Mouse (Mus musculus): ENCODE measurements around the gene Pmepa1. TPM values are rescaled to one million over a fixed set of nuclear protein-coding genes. Genes with fewer than 3 reads are reported as not detected.

Gene Pmepa1
- total RNA-seq, 2 experiments from 2014 or later: 22.6 to 23.8 TPM

DNA sequence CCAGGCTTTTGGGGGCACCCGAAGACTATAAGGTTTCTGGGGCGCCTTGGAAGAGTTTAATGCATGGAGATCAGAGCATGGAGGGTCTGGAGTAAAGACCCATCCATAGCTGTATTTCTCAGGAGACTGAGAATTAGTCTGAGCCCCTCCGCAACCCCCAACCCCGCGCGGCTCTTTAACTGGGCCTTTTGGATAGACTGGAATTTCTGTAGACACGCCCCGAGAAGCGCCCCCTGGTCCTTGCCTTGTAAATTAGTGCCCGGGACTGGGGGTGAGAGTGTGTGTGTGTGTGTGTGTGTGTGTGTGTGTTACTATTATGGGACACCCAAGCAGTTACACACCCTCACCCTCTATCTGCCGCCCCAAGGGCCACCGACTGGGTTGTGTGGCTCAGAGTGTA is 526 bp upstream of the Pmepa1 start:
- DNase-seq (ENCODE audit: low spot score in 2 of 2): no peak

GRCm38 (mm10) chr2:173275343-173276201 is 761 bp downstream of the Pmepa1 start:
- DNase-seq (ENCODE audit: low spot score in 2 of 2): peak in 1 of 2 experiments; percentile 30

GRCm38 (mm10) chr2:173274428-173275342 is 1.6 kb downstream of the Pmepa1 start:
- DNase-seq (ENCODE audit: low spot score in 2 of 2): no peak

DNA sequence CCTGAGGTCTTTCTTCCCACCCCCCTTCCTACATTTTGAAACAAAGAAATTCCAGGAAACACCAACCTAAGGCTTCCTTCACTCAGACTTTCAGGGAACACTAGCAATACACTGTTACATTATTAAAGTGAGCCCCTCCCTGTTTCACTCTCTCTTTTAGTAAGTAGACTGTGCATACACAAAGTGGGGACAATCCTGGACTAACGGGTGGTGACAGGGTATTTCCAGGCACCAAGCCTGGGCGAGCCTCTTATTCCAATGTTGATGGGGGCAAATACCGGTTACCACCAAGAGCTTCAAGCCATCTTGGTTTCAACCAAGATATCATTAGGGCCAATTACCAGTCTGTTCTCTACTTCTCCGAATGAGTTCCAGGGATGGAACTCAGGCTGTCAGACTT is 2.4 kb downstream of the Pmepa1 start:
- DNase-seq (ENCODE audit: low spot score in 2 of 2): no peak

- DNase-seq (ENCODE audit: low spot score in 2 of 2): no peak
Measured at GRCm38 (mm10) chr2:173272354-173272900, 3.9 kb downstream of the Pmepa1 start.

GRCm38 (mm10) chr2:173271541-173271940 is 4.8 kb downstream of the Pmepa1 start:
- no peak for DNase-seq (ENCODE audit: low spot score in 2 of 2)

GRCm38 (mm10) chr2:173270601-173271248 is 5.6 kb downstream of the Pmepa1 start:
- DNase-seq (ENCODE audit: low spot score in 2 of 2): no peak

DNA sequence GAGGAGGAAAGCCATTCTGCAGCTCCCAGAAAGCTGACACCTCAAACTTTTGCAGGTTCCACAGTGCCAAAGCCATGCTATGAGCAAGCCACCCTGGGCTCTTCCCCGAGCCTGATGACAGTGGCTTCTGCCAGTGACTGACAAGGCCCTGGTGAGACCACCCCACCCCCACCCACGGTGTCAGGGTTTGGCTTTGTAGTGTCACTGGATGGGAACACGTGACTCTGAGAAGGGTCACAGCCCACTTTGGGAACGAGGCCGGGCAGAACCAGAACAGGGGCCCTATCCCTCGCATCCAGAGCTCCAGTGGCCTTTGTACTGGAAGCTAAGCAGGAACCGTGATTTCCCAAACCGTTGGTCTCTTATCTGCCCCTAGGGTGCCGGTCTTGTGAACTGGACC is 6.1 kb downstream of the Pmepa1 start:
- no peak for DNase-seq (ENCODE audit: low spot score in 2 of 2)

- DNase-seq (ENCODE audit: low spot score in 2 of 2): no peak
Measured at GRCm38 (mm10) chr2:173267562-173267961, 8.8 kb downstream of the Pmepa1 start.

DNA sequence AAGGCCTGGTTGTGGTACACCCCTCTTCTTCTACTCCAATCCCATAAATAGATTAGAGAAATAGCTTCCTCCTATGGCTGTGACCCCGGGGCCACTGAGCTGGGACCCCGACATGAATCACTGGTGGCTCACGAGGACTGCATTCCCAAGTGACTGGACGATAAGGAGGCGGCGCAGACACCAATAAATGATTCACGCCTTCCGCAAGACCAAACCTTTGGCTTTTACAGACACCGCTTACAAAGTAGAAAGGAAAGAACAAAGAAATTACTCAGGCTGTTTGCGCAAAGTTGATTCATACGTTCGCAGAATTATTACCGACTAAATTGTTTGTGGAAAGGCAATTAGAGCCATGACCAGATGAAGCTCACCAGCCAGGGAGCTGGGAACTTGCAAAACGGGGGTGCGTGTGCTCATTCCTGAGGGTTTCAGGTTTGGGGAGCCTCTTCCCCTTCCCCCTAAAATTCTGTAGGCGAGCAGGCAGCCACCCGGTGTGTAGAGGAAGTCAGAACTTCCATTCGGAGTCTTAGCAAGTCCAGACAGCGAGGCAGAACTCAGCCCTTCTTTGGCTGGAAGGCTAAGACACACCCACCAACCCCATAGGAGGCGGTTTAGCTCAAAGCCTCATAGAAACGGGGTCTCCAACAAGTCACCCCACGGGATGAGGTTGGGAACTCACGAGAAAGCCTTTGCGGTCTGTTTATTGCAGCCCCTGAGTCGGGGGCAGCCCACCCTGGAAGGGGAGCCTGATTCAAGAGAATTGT is 9.8 kb downstream of the Pmepa1 start:
- DNase-seq (ENCODE audit: low spot score in 2 of 2): no peak

GRCm38 (mm10) chr2:173265468-173266265 is 10.7 kb downstream of the Pmepa1 start:
- no peak for DNase-seq (ENCODE audit: low spot score in 2 of 2)

GRCm38 (mm10) chr2:173264467-173265128 is 11.7 kb downstream of the Pmepa1 start:
- peak in 1 of 2 experiments; percentile 37 for DNase-seq (ENCODE audit: low spot score in 2 of 2)

GRCm38 (mm10) chr2:173263636-173264330 is 12.6 kb downstream of the Pmepa1 start:
- DNase-seq (ENCODE audit: low spot score in 2 of 2): no peak

GRCm38 (mm10) chr2:173261497-173261896 is 14.8 kb downstream of the Pmepa1 start:
- DNase-seq (ENCODE audit: low spot score in 2 of 2): no peak

- no peak for DNase-seq (ENCODE audit: low spot score in 2 of 2)
Measured at GRCm38 (mm10) chr2:173258459-173259091, 17.8 kb downstream of the Pmepa1 start.

DNA sequence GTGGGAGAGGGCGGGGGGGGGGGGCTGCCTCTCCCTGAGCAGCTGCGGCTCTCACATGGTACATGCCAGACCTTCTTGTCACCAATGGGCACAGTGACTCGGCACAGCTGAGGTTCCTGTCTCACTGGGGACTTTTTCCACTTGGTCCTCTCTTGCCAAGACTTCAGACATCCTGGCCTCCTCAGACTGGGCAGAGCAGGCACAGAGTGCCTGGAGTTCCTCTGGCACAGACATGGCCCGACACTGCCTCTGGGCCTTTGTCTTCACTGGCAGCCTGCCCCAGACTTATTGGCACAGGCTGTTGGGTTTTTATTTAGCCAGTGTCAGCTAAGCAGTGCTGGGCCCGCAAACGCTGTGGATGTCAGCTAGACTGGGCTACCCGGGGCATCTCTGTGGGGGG is 18.7 kb downstream of the Pmepa1 start:
- peak in 1 of 2 experiments; percentile 84 for DNase-seq (ENCODE audit: low spot score in 2 of 2)

GRCm38 (mm10) chr2:173256552-173256949 is 19.8 kb downstream of the Pmepa1 start:
- DNase-seq (ENCODE audit: low spot score in 2 of 2): no peak

All from layer of hippocampus, adult 18-20 months (tissue).